Mouse (Mus musculus): Measurements from ENCODE around the gene Rnf149. TPM values are rescaled to one million over a fixed set of nuclear protein-coding genes. Genes with fewer than 3 reads are reported as not detected.

Rnf149 gene
- polyA plus RNA-seq, 1 experiment from 2014 or later, result 25.6 TPM

- Histone ChIP-seq H3K4me2 (no peak overlapping the region), H3K9me3 (no peaks in the 10 kb centered on the region), H3K4me1 (no peaks in the 10 kb centered on the region), H3K9ac (no peak overlapping the region), H3K27ac (no peak overlapping the region), H3K4me3 (no peak overlapping the region), H3K36me3 (replicated peaks) (no peaks in the 10 kb centered on the region), H3K27me3 (replicated peaks) (no peaks in the 10 kb centered on the region)
- ATAC-seq (replicated peaks), result no peak
These were observed 9.1 kb downstream of the Rnf149 start for GRCm38 (mm10) chr1:39568079-39568478.

GRCm38 (mm10) chr1:39564603-39565002 is 12.6 kb downstream of the Rnf149 start:
- no peak for ATAC-seq (replicated peaks)

GRCm38 (mm10) chr1:39563161-39563560 is 14.0 kb downstream of the Rnf149 start:
- Histone ChIP-seq H3K27ac (no peak overlapping the region), H3K4me2 (no peak overlapping the region), H3K4me1 (no peaks in the 10 kb centered on the region), H3K27me3 (replicated peaks) (no peaks in the 10 kb centered on the region), H3K36me3 (replicated peaks) (no peaks in the 10 kb centered on the region; the same call in 1 of the 2 replicates), H3K9ac (no peak overlapping the region), H3K4me3 (no peak overlapping the region), H3K9me3 (no peaks in the 10 kb centered on the region)
- 87% methylated on average over 7 of the region's 7 CpGs for WGBS
- no peak for ATAC-seq (replicated peaks)

More at GRCm38 (mm10) chr1:39564603-39565002, 12.6 kb downstream of the Rnf149 start:
- H3K4me3 ChIP-seq, result no peak overlapping the region
- 67% methylated on average over 3 of the region's 3 CpGs for WGBS
- no peaks in the 10 kb centered on the region for H3K4me1 ChIP-seq
- H3K27ac ChIP-seq, result no peak overlapping the region
- no peaks in the 10 kb centered on the region for H3K9me3 ChIP-seq
- H3K27me3 ChIP-seq (replicated peaks), result no peaks in the 10 kb centered on the region
- no peak overlapping the region for H3K9ac ChIP-seq
- no peaks in the 10 kb centered on the region; the same call in 1 of the 2 replicates for H3K36me3 ChIP-seq (replicated peaks)
- no peak overlapping the region for H3K4me2 ChIP-seq

- no peak overlapping the region for H3K9ac ChIP-seq
- H3K4me3 ChIP-seq, result no peak overlapping the region
- no peak overlapping the region for H3K27ac ChIP-seq
- no peaks in the 10 kb centered on the region for H3K4me1 ChIP-seq
- H3K9me3 ChIP-seq, result no peaks in the 10 kb centered on the region
- H3K4me2 ChIP-seq, result no peak overlapping the region
- no peak for ATAC-seq (replicated peaks)
- WGBS, result 56% methylated on average over 1 of the region's 1 CpGs
- no peaks in the 10 kb centered on the region; the same call in 1 of the 2 replicates for H3K36me3 ChIP-seq (replicated peaks)
- no peaks in the 10 kb centered on the region for H3K27me3 ChIP-seq (replicated peaks)
These were observed 15.3 kb downstream of the Rnf149 start for GRCm38 (mm10) chr1:39561920-39562319.

GRCm38 (mm10) chr1:39559009-39559408 is 18.2 kb downstream of the Rnf149 start:
- Histone ChIP-seq H3K9ac (no peak overlapping the region), H3K4me1 (no peaks in the 10 kb centered on the region), H3K27ac (no peak overlapping the region), H3K4me2 (no peak overlapping the region), H3K27me3 (replicated peaks) (no peaks in the 10 kb centered on the region), H3K4me3 (no peak overlapping the region), H3K9me3 (no peaks in the 10 kb centered on the region), H3K36me3 (replicated peaks) (peaks cover 6% of the 10 kb centered on the region; the same call in 1 of the 2 replicates)
- WGBS, result 100% methylated on average over 2 of the region's 2 CpGs
- ATAC-seq (replicated peaks), result no peak

GRCm38 (mm10) chr1:39555556-39556415 is 21.4 kb downstream of the Rnf149 start:
- Histone ChIP-seq H3K27me3 (replicated peaks) (no peaks in the 10 kb centered on the region), H3K4me2 (no peak overlapping the region), H3K27ac (no peak overlapping the region), H3K4me3 (no peak overlapping the region), H3K9ac (no peak overlapping the region), H3K36me3 (replicated peaks) (peaks cover 10% of the 10 kb centered on the region; the same call in 1 of the 2 replicates), H3K9me3 (no peaks in the 10 kb centered on the region), H3K4me1 (no peaks in the 10 kb centered on the region)
- WGBS, result 64% methylated on average over 9 of the region's 9 CpGs
- no peak for ATAC-seq (replicated peaks)

GRCm38 (mm10) chr1:39549831-39550230 is 27.4 kb downstream of the Rnf149 start:
- no peak overlapping the region for H3K4me2 ChIP-seq
- no peak for ATAC-seq (replicated peaks)
- no peak overlapping the region for H3K27ac ChIP-seq
- H3K9ac ChIP-seq, result no peak overlapping the region
- no peak overlapping the region for H3K4me3 ChIP-seq
- H3K27me3 ChIP-seq (replicated peaks), result no peaks in the 10 kb centered on the region
- H3K4me1 ChIP-seq, result no peaks in the 10 kb centered on the region
- no peaks in the 10 kb centered on the region for H3K9me3 ChIP-seq
- H3K36me3 ChIP-seq (replicated peaks), result peaks cover 15% of the 10 kb centered on the region; the same call in 1 of the 2 replicates
- WGBS, result 88% methylated on average over 2 of the region's 2 CpGs

- Histone ChIP-seq H3K4me3 (no peak overlapping the region), H3K4me1 (no peaks in the 10 kb centered on the region), H3K9ac (no peak overlapping the region), H3K9me3 (no peaks in the 10 kb centered on the region), H3K27me3 (replicated peaks) (no peaks in the 10 kb centered on the region), H3K36me3 (replicated peaks) (peaks cover 28% of the 10 kb centered on the region), H3K4me2 (no peak overlapping the region), H3K27ac (no peak overlapping the region)
- no peak for ATAC-seq (replicated peaks)
- 73% methylated on average over 2 of the region's 2 CpGs for WGBS
These were observed 30.0 kb downstream of the Rnf149 start for GRCm38 (mm10) chr1:39547238-39547637.

- Histone ChIP-seq H3K9ac (no peak overlapping the region), H3K4me2 (no peak overlapping the region), H3K4me3 (no peak overlapping the region), H3K9me3 (no peaks in the 10 kb centered on the region), H3K27me3 (replicated peaks) (no peaks in the 10 kb centered on the region), H3K4me1 (no peaks in the 10 kb centered on the region), H3K36me3 (replicated peaks) (peaks cover 25% of the 10 kb centered on the region), H3K27ac (no peak overlapping the region)
- 89% methylated on average over 6 of the region's 6 CpGs for WGBS
- 0 out of 2 replicates have a peak, but pooled peaks have one; percentile 37 for ATAC-seq (replicated peaks)
These were observed 30.9 kb downstream of the Rnf149 start for GRCm38 (mm10) chr1:39546160-39546866.

- Histone ChIP-seq H3K4me3 (no peak overlapping the region), H3K4me1 (no peaks in the 10 kb centered on the region), H3K9ac (no peak overlapping the region), H3K27ac (no peak overlapping the region), H3K4me2 (no peak overlapping the region), H3K36me3 (replicated peaks) (peaks cover 28% of the 10 kb centered on the region), H3K9me3 (0 out of 2 replicates have a peak, but pooled peaks cover under 1% of the 10 kb centered on the region), H3K27me3 (replicated peaks) (no peaks in the 10 kb centered on the region)
- 97% methylated on average over 7 of the region's 7 CpGs for WGBS
- no peak for ATAC-seq (replicated peaks)
These were observed 31.6 kb downstream of the Rnf149 start for GRCm38 (mm10) chr1:39545589-39545988.

- Histone ChIP-seq H3K4me3 (no peak overlapping the region), H3K9me3 (0 out of 2 replicates have a peak, but pooled peaks cover 4% of the 10 kb centered on the region), H3K9ac (no peak overlapping the region), H3K4me1 (peaks cover 19% of the 10 kb centered on the region), H3K4me2 (no peak overlapping the region), H3K36me3 (replicated peaks) (peaks cover 49% of the 10 kb centered on the region), H3K27me3 (replicated peaks) (no peaks in the 10 kb centered on the region), H3K27ac (no peak overlapping the region)
- ATAC-seq (replicated peaks), result no peak
These were observed 36.6 kb downstream of the Rnf149 start for GRCm38 (mm10) chr1:39540592-39540991.

- WGBS, result 91% methylated on average over 10 of the region's 10 CpGs
- H3K4me3 ChIP-seq, result no peak overlapping the region
- 0 out of 2 replicates have a peak, but pooled peaks cover 4% of the 10 kb centered on the region for H3K9me3 ChIP-seq
- peaks cover 29% of the 10 kb centered on the region for H3K4me1 ChIP-seq
- no peak overlapping the region for H3K27ac ChIP-seq
- peak overlapping the region; percentile 20 for H3K4me2 ChIP-seq
- no peak overlapping the region for H3K9ac ChIP-seq
- H3K36me3 ChIP-seq (replicated peaks), result peaks cover 30% of the 10 kb centered on the region
- ATAC-seq (replicated peaks), result no peak
- no peaks in the 10 kb centered on the region for H3K27me3 ChIP-seq (replicated peaks)
These were observed 39.4 kb downstream of the Rnf149 start for GRCm38 (mm10) chr1:39537631-39538380.
